Mouse (Mus musculus) heart, adult 2 months (tissue): Measurements from ENCODE around the gene Sptb.

ENCODE experiments used
- EP300 ChIP-seq: fragments of 200-500 bp; IDR thresholded peaks from 2 replicates; pipeline ENCODE4 v1.6.1; 2011; ENCODE audit warnings: low read depth, low read length, control low read depth; ENCODE audit not compliant: insufficient read depth
- POLR2A ChIP-seq: fragments of 200-500 bp; IDR thresholded peaks from 2 replicates; pipeline ENCODE4 v1.6.1; 2011; ENCODE audit warnings: mild to moderate bottlenecking, low read depth, low read length, control low read depth; ENCODE audit not compliant: insufficient read depth

DNA sequence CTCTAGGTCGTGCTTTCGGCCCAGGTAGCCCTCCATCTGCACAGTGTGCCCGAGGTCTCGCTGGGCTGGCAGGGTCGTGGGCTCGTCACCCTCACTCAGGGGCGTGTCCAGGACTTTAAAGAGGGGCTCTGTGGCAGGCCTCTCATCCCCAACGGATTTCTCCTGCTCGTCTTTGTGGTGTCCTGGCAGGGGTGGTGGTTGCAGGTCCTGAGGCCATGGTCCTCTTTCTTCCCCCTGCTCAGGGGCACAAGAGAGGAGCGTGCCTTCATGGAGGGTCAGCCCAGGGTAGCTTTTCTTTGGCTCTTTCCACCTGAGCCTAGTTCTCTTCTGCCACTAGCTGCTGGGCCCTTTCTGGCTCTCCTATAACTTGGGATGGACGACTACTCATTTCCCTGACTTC is 123.0 kb downstream of the Sptb start:
- no peak for TF ChIP-seq POLR2A
- no peak for TF ChIP-seq EP300
